Mouse (Mus musculus): ENCODE results near the gene Glul. TPM values are rescaled to one million over a fixed set of nuclear protein-coding genes. Genes with fewer than 3 reads are reported as not detected.

The Glul gene
- total RNA-seq, 2 experiments from 2014 or later: 1,896 to 2,040 TPM

GRCm38 (mm10) chr1:153911276-153911795 is 11.6 kb downstream of the Glul start:
- H3K4me3 ChIP-seq: no peak overlapping the region
- H3K27ac ChIP-seq: no peak overlapping the region
- no peak for TF ChIP-seq CTCF (IDR thresholded peaks at IDR 0.05)
- intact Hi-C loops (cut with DNase I): no loop called here
- no peak for DNase-seq (ENCODE audit: extremely low spot score in 1 of 2, low spot score in 2 of 2)

- DNase-seq (ENCODE audit: extremely low spot score in 1 of 2, low spot score in 2 of 2): no peak
- no peak overlapping the region for H3K4me3 ChIP-seq
- no peak overlapping the region; the same call in 1 of the 2 replicates for H3K27ac ChIP-seq
- TF ChIP-seq CTCF (IDR thresholded peaks at IDR 0.05): no peak
- intact Hi-C loops (cut with DNase I): no loop called here
Measured at GRCm38 (mm10) chr1:153913869-153914268, 14.1 kb downstream of the Glul start.

- Histone ChIP-seq H3K27ac (no peak overlapping the region), H3K4me3 (no peak overlapping the region)
- DNase-seq (ENCODE audit: extremely low spot score in 1 of 2, low spot score in 2 of 2): no peak
- no peak for TF ChIP-seq CTCF (IDR thresholded peaks at IDR 0.05)
- intact Hi-C loops (cut with DNase I): no loop called here
Measured at GRCm38 (mm10) chr1:153918521-153919206, 18.9 kb downstream of the Glul start.

- intact Hi-C loops (cut with DNase I): no loop called here
- no peak overlapping the region for H3K4me3 ChIP-seq
- no peak for DNase-seq (ENCODE audit: extremely low spot score in 1 of 2, low spot score in 2 of 2)
- no peak overlapping the region for H3K27ac ChIP-seq
- no peak for TF ChIP-seq CTCF (IDR thresholded peaks at IDR 0.05)
Measured at GRCm38 (mm10) chr1:153921642-153922041, 21.9 kb downstream of the Glul start.

- no peak for DNase-seq (ENCODE audit: extremely low spot score in 1 of 2, low spot score in 2 of 2)
- H3K27ac ChIP-seq: no peak overlapping the region
- intact Hi-C loops (cut with DNase I): no loop called here
- H3K4me3 ChIP-seq: no peak overlapping the region
- no peak for TF ChIP-seq CTCF (IDR thresholded peaks at IDR 0.05)
Measured at GRCm38 (mm10) chr1:153922571-153923021, 22.9 kb downstream of the Glul start.

GRCm38 (mm10) chr1:153924395-153925385 is 24.9 kb downstream of the Glul start:
- no peak overlapping the region for H3K27ac ChIP-seq
- no peak for DNase-seq (ENCODE audit: extremely low spot score in 1 of 2, low spot score in 2 of 2)
- no peak for TF ChIP-seq CTCF (IDR thresholded peaks at IDR 0.05)
- H3K4me3 ChIP-seq: no peak overlapping the region
- intact Hi-C loops (cut with DNase I): no loop called here

GRCm38 (mm10) chr1:153930431-153930830 is 30.7 kb downstream of the Glul start:
- TF ChIP-seq CTCF (IDR thresholded peaks at IDR 0.05): no peak
- no peak overlapping the region for H3K4me3 ChIP-seq
- intact Hi-C loops (cut with DNase I): no loop called here
- DNase-seq (ENCODE audit: extremely low spot score in 1 of 2, low spot score in 2 of 2): no peak
- no peak overlapping the region for H3K27ac ChIP-seq

GRCm38 (mm10) chr1:153933772-153934171 is 34.0 kb downstream of the Glul start:
- no peak overlapping the region for H3K27ac ChIP-seq
- no peak for DNase-seq (ENCODE audit: extremely low spot score in 1 of 2, low spot score in 2 of 2)
- intact Hi-C loops (cut with DNase I): no loop called here
- no peak for TF ChIP-seq CTCF (IDR thresholded peaks at IDR 0.05)
- no peak overlapping the region for H3K4me3 ChIP-seq

GRCm38 (mm10) chr1:153935844-153936380 is 36.2 kb downstream of the Glul start:
- Histone ChIP-seq H3K4me3 (no peak overlapping the region), H3K27ac (no peak overlapping the region)
- intact Hi-C loops (cut with DNase I): no loop called here
- TF ChIP-seq CTCF (IDR thresholded peaks at IDR 0.05): no peak
- peak in 1 of 2 experiments; percentile 29 for DNase-seq (ENCODE audit: extremely low spot score in 1 of 2, low spot score in 2 of 2)

- no peak for DNase-seq (ENCODE audit: extremely low spot score in 1 of 2, low spot score in 2 of 2)
- H3K27ac ChIP-seq: no peak overlapping the region
- no peak overlapping the region for H3K4me3 ChIP-seq
- no peak for TF ChIP-seq CTCF (IDR thresholded peaks at IDR 0.05)
- intact Hi-C loops (cut with DNase I): no loop called here
Measured at GRCm38 (mm10) chr1:153937025-153937424, 37.3 kb downstream of the Glul start.

- Histone ChIP-seq H3K4me3 (no peak overlapping the region), H3K27ac (no peak overlapping the region; the same call in 1 of the 2 replicates)
- no peak for DNase-seq (ENCODE audit: extremely low spot score in 1 of 2, low spot score in 2 of 2)
- intact Hi-C loops (cut with DNase I): no loop called here
- no peak for TF ChIP-seq CTCF (IDR thresholded peaks at IDR 0.05)
Measured at GRCm38 (mm10) chr1:153940986-153941385, 41.2 kb downstream of the Glul start.

GRCm38 (mm10) chr1:153945181-153945580 is 45.4 kb downstream of the Glul start:
- Histone ChIP-seq H3K4me3 (no peak overlapping the region), H3K27ac (no peak overlapping the region)
- no peak for DNase-seq (ENCODE audit: extremely low spot score in 1 of 2, low spot score in 2 of 2)
- intact Hi-C loops (cut with DNase I): no loop called here
- no peak for TF ChIP-seq CTCF (IDR thresholded peaks at IDR 0.05)
